Mouse (Mus musculus) MEL (cell line): ENCODE data around the gene Lipt2. TPM values are rescaled to one million over a fixed set of nuclear protein-coding genes. Genes with fewer than 3 reads are reported as not detected.
A peak's percentile ranks its signal among the peaks of the same experiment; 100 is the strongest.

Source experiments
- DNase-seq: peaks from one replicate; pipeline ENCODE4 v3.0.0; 2011; ENCODE audit warnings: low read depth, low spot score
- H3K27ac ChIP-seq: 2 replicates; pipeline ENCODE4 v1.5.1; 2012; ENCODE audit warnings: low read depth, mild to moderate bottlenecking, control low read depth, low read length, moderate library complexity; ENCODE audit not compliant: control insufficient read depth
- H3K27me3 ChIP-seq, 2 experiments: fragments of 150-350 bp in 1 of 2; sonication (generic) in 1 of 2; 2 replicates each; pipeline ENCODE4 v1.6.1; 2012; ENCODE audit warnings: low read length in 2 of 2, mild to moderate bottlenecking in 2 of 2, improper control_type of control experiment in 1 of 2, moderate library complexity in 1 of 2; ENCODE audit not compliant: insufficient read depth in 2 of 2, control insufficient read depth in 1 of 2
- H3K36me3 ChIP-seq, 2 experiments: 2 replicates each; pipeline ENCODE4 v1.6.1; 2012 to 2014; ENCODE audit warnings: low read length in 2 of 2, improper control_type of control experiment in 1 of 2, inconsistent platforms in 1 of 2, mild to moderate bottlenecking in 1 of 2; ENCODE audit not compliant: insufficient read depth in 2 of 2, control insufficient read depth in 1 of 2
- H3K4me1 ChIP-seq, 2 experiments: fragments of 150-350 bp in 1 of 2; sonication (generic) in 1 of 2; 2 replicates each; pipeline ENCODE4 v1.6.1; 2012; ENCODE audit warnings: low read length in 2 of 2, improper control_type of control experiment in 1 of 2, mild to moderate bottlenecking in 1 of 2; ENCODE audit not compliant: insufficient read depth in 2 of 2, control insufficient read depth in 1 of 2
- H3K4me3 ChIP-seq, 2 experiments: fragments of 150-350 bp in 1 of 2; sonication (generic) in 1 of 2; 2 replicates each; pipeline ENCODE4 v1.5.1; 2012; ENCODE audit warnings: low read depth in 2 of 2, low read length in 2 of 2, mild to moderate bottlenecking in 2 of 2, moderate library complexity in 2 of 2, control low read depth in 1 of 2, improper control_type of control experiment in 1 of 2; ENCODE audit not compliant: control insufficient read depth in 1 of 2, insufficient read depth in 1 of 2
- H3K79me2 ChIP-seq: 2 replicates; pipeline ENCODE4 v1.6.1; 2012; ENCODE audit warnings: mild to moderate bottlenecking, low read length, moderate library complexity; ENCODE audit not compliant: control insufficient read depth, poor library complexity, insufficient read depth
- H3K9ac ChIP-seq: 2 replicates; pipeline ENCODE4 v1.6.1; 2012; ENCODE audit warnings: low read depth, mild to moderate bottlenecking, control low read depth, low read length, moderate library complexity; ENCODE audit not compliant: control insufficient read depth, poor library complexity, severe bottlenecking
- H3K9me3 ChIP-seq: fragments of 150-350 bp; sonication (generic); replicated peaks from 2 replicates; pipeline ENCODE4 v1.6.1; 2012; ENCODE audit warnings: mild to moderate bottlenecking, low read length, improper control_type of control experiment, moderate library complexity; ENCODE audit not compliant: insufficient read depth
- BHLHE40 ChIP-seq: IDR thresholded peaks from 2 replicates; pipeline ENCODE4 v1.6.1; 2012; ENCODE audit warnings: low read depth, mild to moderate bottlenecking, inconsistent platforms, low read length, improper control_type of control experiment, borderline replicate concordance
- CHD2 ChIP-seq: IDR thresholded peaks from 2 replicates; pipeline ENCODE4 v1.6.1; 2011; ENCODE audit warnings: low read length, improper control_type of control experiment
- CTCF ChIP-seq, 3 experiments: IDR thresholded peaks in 2 of 3; conservative IDR thresholded peaks in 1 of 3; 2 replicates each; pipeline ENCODE4 v1.5.1; 2011 to 2012; ENCODE audit warnings: low read length in 3 of 3, low read depth in 2 of 3, mild to moderate bottlenecking in 2 of 3, improper control_type of control experiment in 1 of 3, inconsistent platforms in 1 of 3, mixed read lengths in 1 of 3, moderate library complexity in 1 of 3; ENCODE audit not compliant: control insufficient read depth in 1 of 3, insufficient read depth in 1 of 3, poor library complexity in 1 of 3, severe bottlenecking in 1 of 3
- E2F4 ChIP-seq: IDR thresholded peaks from 2 replicates; pipeline ENCODE4 v1.6.1; 2011; ENCODE audit warnings: low read depth, low read length, improper control_type of control experiment, borderline replicate concordance
- ELF1 ChIP-seq: IDR thresholded peaks from 2 replicates; pipeline ENCODE4 v1.6.1; 2014; ENCODE audit warnings: low read depth, mild to moderate bottlenecking, inconsistent platforms, low read length, improper control_type of control experiment, moderate library complexity
- GABPA ChIP-seq: IDR thresholded peaks from 2 replicates; pipeline ENCODE4 v1.6.1; 2012; ENCODE audit warnings: low read depth, mild to moderate bottlenecking, inconsistent platforms, low read length, improper control_type of control experiment, moderate library complexity
- GATA1 ChIP-seq: IDR thresholded peaks from 2 replicates; pipeline ENCODE4 v1.6.1; 2011; ENCODE audit warnings: low read depth, low read length, improper control_type of control experiment
- HCFC1 ChIP-seq: IDR thresholded peaks from 2 replicates; pipeline ENCODE4 v1.6.1; 2012; ENCODE audit warnings: low read depth, mild to moderate bottlenecking, inconsistent platforms, low read length, improper control_type of control experiment, moderate library complexity
- JUND ChIP-seq: IDR thresholded peaks from 2 replicates; pipeline ENCODE4 v1.6.1; 2011; ENCODE audit warnings: low read depth, mild to moderate bottlenecking, improper control_type of control experiment, low read length
- KAT2A ChIP-seq: conservative IDR thresholded peaks from 2 replicates; pipeline ENCODE4 v1.6.1; 2012; ENCODE audit warnings: low read depth, low read length, improper control_type of control experiment, inconsistent platforms
- MAFK ChIP-seq: IDR thresholded peaks from 2 replicates; pipeline ENCODE4 v1.6.1; 2011; ENCODE audit warnings: low read depth, mild to moderate bottlenecking, low read length, improper control_type of control experiment, borderline replicate concordance
- MAZ ChIP-seq: IDR thresholded peaks from 2 replicates; pipeline ENCODE4 v1.6.1; 2012; ENCODE audit warnings: low read depth, mild to moderate bottlenecking, inconsistent platforms, low read length, improper control_type of control experiment
- MEF2A ChIP-seq: IDR thresholded peaks from 2 replicates; pipeline ENCODE4 v1.6.1; 2014; ENCODE audit warnings: low read depth, mild to moderate bottlenecking, inconsistent platforms, low read length, improper control_type of control experiment; ENCODE audit not compliant: poor library complexity, insufficient replicate concordance, severe bottlenecking; ENCODE audit errors: extremely low read depth
- MXI1 ChIP-seq: IDR thresholded peaks from 2 replicates; pipeline ENCODE4 v1.6.1; 2011; ENCODE audit warnings: mild to moderate bottlenecking, low read depth, low read length, improper control_type of control experiment
- POLR2AphosphoS2 ChIP-seq: IDR thresholded peaks from 2 replicates; pipeline ENCODE4 v1.6.1; 2011; ENCODE audit warnings: low read length, improper control_type of control experiment
- POLR2AphosphoS5 ChIP-seq: IDR thresholded peaks from 2 replicates; pipeline ENCODE4 v1.6.1; 2012; ENCODE audit warnings: low read depth, borderline replicate concordance, mild to moderate bottlenecking, inconsistent platforms, low read length, moderate library complexity, mixed read lengths
- RCOR1 ChIP-seq: IDR thresholded peaks from 2 replicates; pipeline ENCODE4 v1.6.1; 2012; ENCODE audit warnings: low read depth, mild to moderate bottlenecking, inconsistent platforms, low read length, improper control_type of control experiment
- SIN3A ChIP-seq: IDR thresholded peaks from 2 replicates; pipeline ENCODE4 v1.6.1; 2012; ENCODE audit warnings: low read length, improper control_type of control experiment, inconsistent platforms
- TCF12 ChIP-seq: IDR thresholded peaks from 2 replicates; pipeline ENCODE4 v1.6.1; 2014; ENCODE audit warnings: low read depth, mild to moderate bottlenecking, inconsistent platforms, low read length, improper control_type of control experiment, moderate library complexity
- USF1 ChIP-seq: IDR thresholded peaks from 2 replicates; pipeline ENCODE4 v1.6.1; 2014; ENCODE audit warnings: low read depth, mild to moderate bottlenecking, inconsistent platforms, low read length, improper control_type of control experiment, moderate library complexity
- USF2 ChIP-seq, 2 experiments: IDR thresholded peaks; 2 replicates each; pipeline ENCODE4 v1.6.1; 2011 to 2012; ENCODE audit warnings: improper control_type of control experiment in 2 of 2, low read length in 2 of 2, borderline replicate concordance in 1 of 2, inconsistent platforms in 1 of 2, low read depth in 1 of 2, mild to moderate bottlenecking in 1 of 2; ENCODE audit not compliant: insufficient read depth in 1 of 2
- ZNF384 ChIP-seq: IDR thresholded peaks from 2 replicates; pipeline ENCODE4 v1.6.1; 2012; ENCODE audit warnings: low read depth, mild to moderate bottlenecking, inconsistent platforms, low read length, improper control_type of control experiment
- polyA plus RNA-seq, 2 experiments: library from polyadenylated mRNA; stranded (reverse) in 1 of 2; unstranded in 1 of 2; fragments of >175 nt in 1 of 2; fragments of >200 nt in 1 of 2; gene quantifications; 2 replicates each; pipeline versions ENCODE4 v1.2.1 to v1.2.4; 2012; ENCODE audit warnings: low replicate concordance in 2 of 2, low read depth in 1 of 2; ENCODE audit not compliant: insufficient read length in 2 of 2, insufficient read depth in 1 of 2, missing spikeins in 1 of 2
- total RNA-seq: library from RNA; depleted of rRNA; stranded (reverse); fragments of 300-350 nt; gene quantifications from 2 replicates; pipeline ENCODE4 v1.2.3, GENCODE M21; 2012

Lipt2 gene
- total and polyA plus RNA-seq, 3 experiments: 8.1 to 10.3 TPM; not detected in 1

- TF ChIP-seq E2F4: no peak
- TF ChIP-seq MAZ: 0 out of 2 replicates have a peak, but pooled peaks have one; percentile 30
- no peak for TF ChIP-seq BHLHE40
- TF ChIP-seq POLR2AphosphoS2: peak; percentile 87
- no peak for TF ChIP-seq ZNF384
Observed at GRCm38 (mm10) chr7:100159105-100159841, at the start of gene Lipt2 (continued).

DNA sequence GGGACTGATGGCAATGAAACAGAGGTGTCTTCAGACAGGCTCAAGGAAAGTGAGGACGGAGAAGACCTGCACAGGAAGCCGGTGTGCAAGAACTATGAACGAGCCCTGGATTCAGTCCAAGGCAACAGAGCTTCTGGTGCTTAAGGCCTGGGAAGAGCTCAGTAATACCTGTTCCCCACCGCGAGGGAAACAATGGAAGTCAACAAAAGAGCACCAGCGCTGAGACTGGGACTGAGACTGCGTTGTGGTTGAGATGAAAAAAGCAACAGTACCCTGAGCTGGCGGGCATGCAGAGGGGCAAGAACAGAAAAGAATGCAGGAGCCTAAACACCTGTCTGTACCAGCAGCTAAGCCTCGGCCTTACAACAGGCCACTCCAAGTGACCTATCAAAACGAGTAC, 47.6 kb upstream of the Lipt2 start:
- peaks cover 0 to 18% of the 10 kb centered on the region in 2 experiments; a peak in 2 of 4 replicates for H3K36me3 ChIP-seq
- H3K79me2 ChIP-seq: peaks cover 4% of the 10 kb centered on the region; the same call in 1 of the 2 replicates
- H3K4me1 ChIP-seq: no peaks in the 10 kb centered on the region
- H3K9ac ChIP-seq: no peak overlapping the region
- no peaks in the 10 kb centered on the region for H3K9me3 ChIP-seq
- no peak for TF ChIP-seq BHLHE40
- no peak for TF ChIP-seq SIN3A
- TF ChIP-seq KAT2A: no peak
- TF ChIP-seq GABPA: no peak
- no peak for TF ChIP-seq USF2 (IDR thresholded peaks at IDR 0.05; ENCODE audit: borderline replicate concordance in 1 of 2, insufficient read depth in 1 of 2, low read depth in 1 of 2, low read length in 2 of 2)
- no peak for TF ChIP-seq USF1
- TF ChIP-seq POLR2AphosphoS5: no peak
- TF ChIP-seq ELF1: no peak
- TF ChIP-seq RCOR1: no peak
- no peak for TF ChIP-seq CTCF (IDR thresholded peaks at IDR 0.05 in 2 of 3, conservative IDR thresholded peaks at IDR 0.05 in 1 of 3; ENCODE audit: control insufficient read depth in 1 of 3, insufficient read depth in 1 of 3, low read depth in 2 of 3, low read length in 3 of 3, poor library complexity in 1 of 3, severe bottlenecking in 1 of 3)
- TF ChIP-seq JUND: no peak
- no peak for TF ChIP-seq MXI1
- no peak for TF ChIP-seq GATA1
- no peak for TF ChIP-seq CHD2
- H3K4me3 ChIP-seq: no peak overlapping the region
- no peak for DNase-seq
- no peaks in the 10 kb centered on the region for H3K27me3 ChIP-seq
- H3K27ac ChIP-seq: no peak overlapping the region

GRCm38 (mm10) chr7:100113821-100114220, 45.3 kb upstream of the Lipt2 start:
- Histone ChIP-seq H3K27me3 (no peaks in the 10 kb centered on the region), H3K9ac (no peak overlapping the region)
- TF ChIP-seq ELF1 (no peak), HCFC1 (no peak), RCOR1 (no peak), POLR2AphosphoS5 (no peak), USF2 (IDR thresholded peaks at IDR 0.05; ENCODE audit: borderline replicate concordance in 1 of 2, insufficient read depth in 1 of 2, low read depth in 1 of 2, low read length in 2 of 2) (no peak), SIN3A (no peak), MAFK (no peak), GATA1 (no peak), MXI1 (no peak), MEF2A (no peak), TCF12 (no peak)
- TF ChIP-seq, all 39 proteins: peak for 0
- H3K27ac ChIP-seq: no peak overlapping the region
- peaks cover 6% of the 10 kb centered on the region; the same call in 1 of the 2 replicates for H3K79me2 ChIP-seq
- no peaks in the 10 kb centered on the region for H3K4me1 ChIP-seq
- H3K9me3 ChIP-seq: no peaks in the 10 kb centered on the region
- H3K4me3 ChIP-seq: no peak overlapping the region
- H3K36me3 ChIP-seq: peaks cover 0 to 12% of the 10 kb centered on the region in 2 experiments; a peak in 2 of 4 replicates
- DNase-seq: no peak
